Mouse (Mus musculus) CD4-positive helper T cell, adult 2 months (primary cell): ENCODE measurements around the gene Ptpro.
"Not testable (repeated sequence)": the region's sequence is repeated elsewhere in the genome, so short reads cannot be mapped to it uniquely, and the experiment has no call there.

Source experiments
- DNase-seq: peaks from one replicate; pipeline ENCODE4 v3.0.0-alpha.2; 2012; ENCODE audit warnings: low read depth, missing footprints, low spot score

The Ptpro gene

GRCm38 (mm10) chr6:137386935-137387334 is 134.8 kb downstream of the Ptpro start:
- no peak for DNase-seq

DNA sequence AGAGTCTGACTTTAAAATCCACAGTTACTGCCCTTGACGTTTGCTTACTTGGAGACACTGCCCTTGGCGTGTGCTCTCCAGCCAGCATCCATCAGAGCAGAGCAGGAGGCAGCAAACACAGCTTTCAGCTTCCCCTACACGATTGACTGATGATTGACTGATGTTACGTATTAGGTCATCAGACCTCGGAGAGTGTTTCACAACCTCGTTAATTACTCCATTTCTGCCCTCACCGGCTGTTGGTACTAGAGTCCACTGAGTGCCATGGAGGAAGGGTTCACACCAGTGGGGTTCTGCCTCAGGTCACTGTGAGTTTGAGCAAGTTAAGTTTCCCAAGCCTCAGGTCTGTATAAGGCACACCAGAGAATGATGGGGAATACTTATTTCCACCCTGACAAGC is 143.0 kb downstream of the Ptpro start:
- no peak for DNase-seq

GRCm38 (mm10) chr6:137396106-137396793 is 144.1 kb downstream of the Ptpro start:
- no peak for DNase-seq

DNA sequence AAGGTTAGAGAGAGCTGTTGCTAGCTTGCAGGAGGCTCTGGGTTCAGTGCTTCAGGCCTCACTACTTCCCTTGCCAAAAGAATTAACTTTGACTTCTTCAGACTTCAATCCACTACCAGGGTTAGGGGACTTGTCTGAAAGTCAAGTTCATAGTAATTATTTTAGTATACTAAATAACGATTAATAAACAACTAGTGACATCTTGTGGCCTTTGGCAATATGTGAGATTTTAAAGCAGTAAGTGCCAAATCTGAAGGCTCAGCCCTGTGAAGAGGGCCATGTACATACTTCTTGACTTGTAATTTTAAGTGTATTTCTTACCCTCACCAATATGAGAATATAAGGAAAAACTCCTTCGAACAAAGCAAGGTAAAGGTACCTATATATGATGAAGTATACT is 145.2 kb downstream of the Ptpro start:
- DNase-seq: no peak

DNA sequence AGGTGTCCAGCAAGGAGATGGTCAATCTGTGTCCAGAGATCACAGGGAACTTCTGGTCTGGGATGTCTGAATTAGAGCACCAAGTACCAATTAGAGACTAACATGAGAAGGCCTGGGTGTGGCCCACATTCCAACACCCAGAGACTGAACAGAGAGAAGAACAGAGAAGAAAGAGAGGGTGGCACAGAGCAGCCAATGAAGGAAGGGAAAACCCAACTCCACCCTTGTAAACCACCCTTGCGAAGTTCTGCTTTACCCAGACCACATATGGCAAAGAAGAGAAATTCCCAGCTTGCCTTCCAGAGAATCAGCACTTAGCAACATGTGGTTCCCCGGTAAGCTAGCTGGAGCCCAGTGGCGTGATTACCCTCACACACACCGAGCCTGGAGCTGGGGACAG is 152.1 kb downstream of the Ptpro start:
- no peak for DNase-seq

DNA sequence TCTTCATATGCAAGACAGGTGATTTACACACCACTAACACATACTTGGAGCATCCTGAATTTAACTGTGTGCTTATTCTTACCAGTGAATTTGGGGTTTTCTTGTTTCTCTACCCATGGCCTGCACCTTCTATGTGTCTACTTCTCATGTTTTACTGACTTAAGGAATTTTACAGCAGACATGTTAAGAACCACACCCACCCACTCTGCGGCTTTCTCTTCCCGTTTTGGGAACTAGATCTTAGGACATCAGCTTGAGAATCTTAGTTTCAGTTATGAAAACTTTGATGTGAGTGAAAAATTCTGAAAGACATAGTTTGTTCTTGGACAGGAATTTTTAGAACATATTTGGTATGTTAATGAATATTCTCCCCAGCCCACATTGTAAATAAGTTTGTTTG is 153.6 kb downstream of the Ptpro start:
- DNase-seq: no peak

- DNase-seq: no peak
Measured at GRCm38 (mm10) chr6:137410510-137410909, 158.4 kb downstream of the Ptpro start.

DNA sequence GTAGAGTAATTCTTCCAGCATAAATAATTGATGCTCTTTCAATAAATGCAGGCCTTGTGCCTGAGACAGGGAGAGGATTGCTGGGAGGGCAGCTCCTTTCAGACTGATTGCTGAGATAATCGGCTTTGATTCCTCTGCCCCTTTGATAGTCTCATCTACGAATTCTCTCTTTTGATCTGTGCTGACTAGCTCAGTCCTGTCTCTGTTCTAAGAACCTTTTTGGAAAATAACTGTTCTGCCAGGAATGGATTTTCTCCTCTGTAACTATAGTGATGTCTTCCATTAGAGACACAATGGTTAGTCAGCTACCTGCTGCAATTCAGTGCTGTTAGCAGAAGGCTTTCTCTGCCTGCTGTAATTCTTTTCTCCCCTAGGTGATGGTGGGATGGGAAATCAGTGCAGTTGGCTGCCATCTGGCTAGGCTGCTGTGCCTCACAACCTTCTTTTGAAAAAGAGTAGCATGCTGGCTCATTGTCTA is 159.8 kb downstream of the Ptpro start:
- no peak for DNase-seq

GRCm38 (mm10) chr6:137413045-137413444 is 160.9 kb downstream of the Ptpro start:
- no peak for DNase-seq

DNA sequence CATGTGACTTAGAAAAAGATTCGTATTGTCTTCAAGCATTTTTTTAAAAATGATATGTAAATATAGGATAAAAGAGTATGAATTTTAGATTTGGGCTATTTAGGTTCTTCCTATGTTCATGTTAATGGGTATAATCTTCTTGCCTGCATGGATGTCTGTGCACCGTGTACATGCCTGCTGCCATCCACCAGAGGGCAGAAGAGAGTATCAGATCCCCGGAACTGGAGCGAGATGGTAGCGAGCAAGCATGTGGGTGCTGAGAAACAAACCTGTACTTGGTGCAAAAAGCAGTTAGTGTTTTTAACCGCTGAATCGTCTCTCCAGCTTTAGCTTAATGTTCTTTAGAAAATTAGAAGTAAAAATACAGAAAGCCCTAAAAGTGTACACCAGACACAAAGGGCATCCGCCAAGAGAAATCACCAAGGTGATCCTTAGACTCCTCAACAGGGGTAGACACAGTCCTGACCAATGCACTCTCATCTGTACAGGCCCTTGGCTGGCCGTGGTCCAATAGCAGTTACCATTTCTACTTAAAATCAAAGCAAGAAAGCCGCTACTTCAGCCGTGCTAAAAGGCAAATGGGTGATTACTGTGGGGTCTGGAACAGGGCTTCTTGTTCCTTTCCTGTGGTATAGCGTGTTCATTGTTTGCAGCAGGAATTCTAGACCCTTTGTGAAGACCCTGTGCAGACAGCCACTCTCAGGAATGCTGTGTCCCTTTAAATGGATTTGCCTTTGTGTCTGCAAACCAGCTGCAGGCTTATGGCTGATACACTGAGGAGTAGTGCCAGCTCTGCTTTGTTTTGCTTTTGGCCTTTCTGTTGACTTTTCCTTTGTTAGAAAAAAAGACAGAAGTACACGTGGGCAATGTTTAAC is 162.6 kb downstream of the Ptpro start:
- DNase-seq: peak; percentile 42

GRCm38 (mm10) chr6:137422777-137423176 is 170.7 kb downstream of the Ptpro start:
- DNase-seq: no peak

DNA sequence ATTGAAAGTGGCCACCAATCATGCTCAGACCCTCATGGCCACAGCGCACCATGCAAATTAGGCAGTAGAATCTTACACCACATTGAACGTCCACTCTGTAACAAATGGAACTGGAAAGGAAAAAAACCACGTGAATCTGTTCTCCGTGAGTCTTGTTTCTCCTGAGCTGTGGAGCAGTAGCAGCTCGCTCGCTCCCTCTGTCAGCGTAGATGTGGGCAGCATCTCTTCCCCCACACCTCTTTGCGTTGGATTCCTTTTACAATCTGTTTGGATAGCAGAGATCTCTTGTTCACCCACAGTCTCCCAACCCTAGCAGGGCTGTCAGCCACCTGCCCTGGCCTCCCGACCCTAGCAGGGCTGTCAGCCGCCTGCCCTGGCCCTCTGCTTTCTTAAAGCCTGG is 171.7 kb downstream of the Ptpro start:
- DNase-seq: no peak

GRCm38 (mm10) chr6:137425500-137426432 is 173.6 kb downstream of the Ptpro start:
- no peak for DNase-seq

GRCm38 (mm10) chr6:137433521-137434137 is 181.5 kb downstream of the Ptpro start:
- DNase-seq: no peak

- no peak for DNase-seq
Measured at GRCm38 (mm10) chr6:137437486-137437885, 185.4 kb downstream of the Ptpro start.

DNA sequence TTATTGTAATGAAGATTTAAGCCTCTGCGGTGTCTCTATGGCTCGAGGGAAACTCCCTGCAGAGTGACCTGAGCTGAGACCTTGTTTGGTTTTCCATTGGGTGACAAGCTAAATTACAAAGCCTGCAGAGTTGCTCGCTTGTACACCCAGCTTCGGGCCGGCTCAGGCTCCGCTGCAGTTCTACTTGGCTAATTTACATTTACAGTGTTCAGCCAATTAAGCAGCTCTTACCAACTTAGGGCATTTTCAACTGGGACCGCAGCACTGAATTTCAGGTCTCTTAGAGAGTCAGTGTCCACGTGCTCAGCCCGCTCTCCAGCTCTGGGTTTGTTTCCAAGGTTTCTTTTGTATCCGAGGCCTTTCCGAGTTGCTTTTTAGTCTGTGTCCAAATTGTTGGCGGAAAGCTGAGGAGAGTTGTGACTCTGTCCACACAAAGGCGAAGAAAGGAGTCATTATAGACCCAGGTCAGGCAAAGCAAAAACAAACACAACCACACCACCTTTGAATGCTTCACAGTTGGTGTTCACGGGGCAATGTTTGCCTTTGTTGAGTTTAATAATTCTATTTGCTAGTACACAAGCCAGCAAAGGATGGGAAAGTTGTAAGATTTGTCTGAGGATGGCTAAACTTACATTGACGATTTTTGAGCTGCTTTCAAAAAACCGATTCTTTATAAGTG is 185.9 kb downstream of the Ptpro start:
- DNase-seq: no peak

GRCm38 (mm10) chr6:137440559-137441486 is 188.7 kb downstream of the Ptpro start:
- DNase-seq: no peak

GRCm38 (mm10) chr6:137443089-137443488 is 191.0 kb downstream of the Ptpro start:
- no peak for DNase-seq

DNA sequence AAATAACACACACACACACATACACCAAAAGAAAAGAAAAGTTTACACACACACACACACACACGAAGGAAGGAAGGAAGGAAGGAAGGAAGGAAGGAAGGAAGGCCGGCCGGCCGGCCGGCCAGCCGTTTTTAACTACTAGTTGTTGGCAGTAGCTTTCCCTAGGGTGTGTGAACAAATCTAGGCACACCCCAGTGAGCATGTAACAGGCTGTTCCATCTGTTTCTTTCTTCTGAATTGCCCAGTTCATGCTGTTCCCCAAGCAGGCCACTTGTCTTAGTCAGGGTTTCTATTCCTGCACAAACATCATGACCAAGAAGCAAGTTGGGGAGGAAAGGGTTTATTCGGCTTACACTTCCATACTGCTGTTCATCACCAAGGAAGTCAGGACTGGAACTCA is 194.0 kb downstream of the Ptpro start:
- not testable (repeated sequence) for DNase-seq
